ENCODE assay signal across 8 mouse cellular contexts in the genomic region with DNA sequence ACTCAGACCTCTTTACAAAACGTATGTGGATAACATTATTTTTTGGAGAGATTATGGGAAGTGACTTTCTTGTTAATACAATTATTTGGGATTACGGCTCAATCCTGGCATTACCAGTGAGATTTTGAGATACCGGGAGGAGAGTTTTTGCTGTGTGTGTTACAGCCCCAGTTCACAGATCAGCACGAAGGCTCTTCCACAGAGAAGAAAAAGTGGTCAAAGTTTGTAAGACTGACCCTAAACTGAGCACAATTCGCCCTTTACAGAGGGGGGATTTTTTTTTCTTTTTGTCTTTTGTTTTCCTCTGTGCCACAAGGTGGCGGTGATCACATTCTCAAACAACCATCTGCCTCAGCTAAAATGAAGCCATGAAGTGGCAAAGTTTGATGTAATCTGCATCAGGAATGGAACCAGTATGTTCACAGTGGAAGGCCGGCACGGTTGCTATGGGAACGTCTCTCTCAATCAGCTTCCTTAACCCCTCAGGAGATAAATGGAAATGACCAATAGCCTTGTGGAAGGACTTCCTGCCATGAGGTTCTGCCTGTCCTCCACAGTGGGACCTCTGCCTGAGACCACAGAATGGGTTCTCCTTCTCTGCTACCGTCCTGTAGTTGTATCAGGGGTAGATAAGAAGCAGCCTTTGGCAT.
DNase-seq lines count a peak whose midpoint lies in the region; ATAC-seq and TF ChIP-seq lines count a peak whose summit lies in the region.

No protein-coding gene starts in this region.

- POLR2A ChIA-PET in Patski (lab: Charles Lee), result interaction anchor here (0.7 to 1.5 kb wide), 3 partner anchors 56 to 287 kb away, joined by 3 to 7 read pairs (median 3); no protein-coding TSS in a partner anchor

- ATAC-seq in Patski, result peak; percentile 73
- 0 out of 2 replicates have a peak, but pooled peaks have one; percentile 7 for ATAC-seq in erythroid progenitor cell, adult 5-6 weeks (replicated peaks; ENCODE audit: low FRiP score, poor library complexity, severe bottlenecking)
- ATAC-seq in activated CD4-positive, CD25-positive, alpha-beta regulatory T cell, adult 4 months, result no peak

- peak; percentile 79 for TF ChIP-seq CTCF in Patski (IDR thresholded peaks at IDR 0.05)

- no peaks in the 10 kb centered on the region for H3K27me3 ChIP-seq in Patski

- DNase-seq in 3T3-L1 (ENCODE audit: low read depth, low spot score) (peak; percentile 90), Patski (ENCODE audit: low read depth, low spot score) (no peak)
- DNase-seq in heart, postnatal 36 days, result peak; percentile 22 to 40
- peak; percentile 38 for DNase-seq in layer of hippocampus, adult 9-10 months (ENCODE audit: low spot score)
- DNase-seq in lung, postnatal 14 days, result peak; percentile 22
- peak; percentile 76 to 88 for DNase-seq in right cerebral cortex, postnatal 10 days (ENCODE audit: low spot score in 2 of 2)

- intact Hi-C loops in heart, postnatal 36 days (cut with DNase I), result loop anchor here (2.0 to 5.0 kb wide), 4 partner anchors 163 to 579 kb away; partner anchors contain the start of gene Gas1

- in situ Hi-C loops in Patski (cut with MboI; ENCODE audit: low pct_unique_long_range_greater_than_20kb), result loop anchor here (5.0 to 10.0 kb wide), 6 partner anchors 53 to 578 kb away; no protein-coding TSS in a partner anchor

- CTCF ChIA-PET in Patski (lab: Charles Lee), result interaction anchor here (0.7 to 2.9 kb wide), 12 partner anchors 13 to 538 kb away, joined by 3 to 13 read pairs (median 4); no protein-coding TSS in a partner anchor
